Mouse (Mus musculus): Measurements from ENCODE around the gene Palm.

Gene Palm

DNA sequence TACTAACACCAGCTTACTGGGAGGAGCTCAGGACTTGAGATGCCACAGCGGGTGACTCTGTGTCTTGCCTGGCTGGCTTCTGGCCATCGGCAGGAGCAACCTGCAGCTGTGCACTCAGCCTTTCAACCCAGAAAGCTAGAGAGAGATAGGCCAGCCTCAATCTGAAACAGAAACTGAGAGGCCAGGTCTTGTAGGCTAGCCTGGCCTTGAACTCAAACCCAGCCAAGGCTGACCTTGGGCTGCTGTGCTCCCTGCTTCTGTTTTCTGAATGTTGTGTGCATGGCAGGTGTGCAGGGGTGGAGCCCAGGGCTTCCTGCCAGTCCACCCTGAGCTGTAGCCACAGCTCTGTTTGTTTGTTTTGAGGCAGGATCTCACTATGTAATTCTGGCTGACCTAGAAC is 20.2 kb upstream of the Palm start:
- DNase-seq, result no peak

DNA sequence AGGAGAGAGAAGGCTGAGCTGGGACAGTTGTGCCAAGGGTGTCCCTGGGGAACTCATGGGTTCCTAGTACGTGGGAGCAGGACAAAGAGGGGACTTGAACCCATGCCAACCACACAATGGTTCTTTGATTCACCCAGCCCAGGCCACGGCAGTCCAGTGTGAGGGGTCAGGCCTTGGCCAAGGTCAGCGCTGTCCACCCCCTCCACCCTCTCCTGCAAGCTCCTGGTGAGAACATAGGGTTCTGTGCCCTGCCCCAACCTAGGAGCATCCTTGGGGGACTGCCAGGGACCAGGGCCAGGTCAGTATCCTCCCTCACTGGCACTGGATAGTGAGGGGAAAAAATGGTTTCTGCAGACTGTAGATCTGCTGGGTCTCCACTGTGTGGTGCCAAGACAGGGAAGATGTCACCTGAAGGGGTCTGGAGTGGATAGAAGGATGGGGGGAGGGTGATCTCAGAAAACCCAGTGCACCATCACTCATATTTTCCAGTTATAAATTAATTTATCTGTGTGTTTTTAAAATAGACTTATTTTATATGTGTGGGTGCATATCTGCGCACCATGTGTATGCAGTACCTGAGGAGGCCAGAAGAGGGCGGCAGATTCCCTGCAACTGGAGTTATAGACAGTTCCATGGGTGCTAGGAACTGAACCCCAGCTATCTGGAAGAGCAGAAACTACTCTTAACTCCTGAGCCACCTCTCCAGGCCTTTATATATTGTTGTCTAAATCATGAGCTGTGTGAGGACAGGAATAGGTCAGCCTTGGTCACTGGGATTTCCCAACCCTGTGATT is 18.7 kb upstream of the Palm start:
- no peak for DNase-seq

GRCm38 (mm10) chr10:79777103-79777531 is 16.3 kb upstream of the Palm start, which contains the start of gene Fstl3:
Gene Fstl3 (plus strand): TSS chr10:79777272.
- no peak for DNase-seq

- DNase-seq, result peak; percentile 59
Observed at GRCm38 (mm10) chr10:79778006-79778405, 15.4 kb upstream of the Palm start.

GRCm38 (mm10) chr10:79779193-79779592 is 14.2 kb upstream of the Palm start:
- DNase-seq, result no peak

DNA sequence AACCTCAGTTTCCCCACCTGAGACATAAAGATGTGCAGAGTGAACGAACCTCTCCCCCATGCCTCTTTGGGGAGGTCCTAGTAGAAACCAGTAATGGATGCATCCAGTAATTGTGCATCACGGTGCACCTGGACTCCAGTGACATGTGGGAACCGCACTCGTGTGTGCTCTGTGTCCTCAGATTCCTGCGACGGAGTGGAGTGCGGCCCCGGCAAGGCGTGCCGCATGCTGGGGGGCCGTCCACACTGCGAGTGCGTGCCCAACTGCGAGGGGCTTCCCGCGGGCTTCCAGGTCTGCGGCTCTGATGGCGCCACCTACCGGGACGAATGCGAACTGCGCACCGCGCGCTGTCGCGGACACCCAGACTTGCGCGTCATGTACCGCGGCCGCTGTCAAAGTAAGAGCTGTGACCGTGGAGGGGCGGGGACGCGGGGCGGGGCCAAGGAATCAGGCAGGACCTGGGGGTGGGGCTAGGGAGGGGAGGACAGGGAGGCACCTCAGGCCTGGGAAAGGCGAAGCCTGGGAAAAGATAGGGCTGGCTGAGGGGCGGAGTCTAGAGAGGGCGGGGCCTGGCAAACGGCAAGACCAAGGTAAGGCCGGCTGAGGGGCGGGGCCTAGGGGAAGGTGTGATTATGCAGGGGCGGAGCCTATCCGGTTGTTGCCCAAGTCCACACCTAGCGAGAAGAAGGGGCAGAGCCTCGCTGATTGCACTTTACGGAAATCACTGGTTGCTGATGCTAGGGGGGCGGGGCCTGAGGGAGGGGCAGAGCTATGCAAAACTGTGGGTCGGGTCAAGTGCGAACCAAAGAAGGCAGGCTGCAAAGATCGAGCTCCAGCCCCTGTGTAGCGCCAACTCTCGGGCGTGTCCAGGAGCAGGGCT is 13.3 kb upstream of the Palm start:
- peak; percentile 98 for DNase-seq

GRCm38 (mm10) chr10:79780664-79781015 is 12.7 kb upstream of the Palm start:
- peak; percentile 65 for DNase-seq

- DNase-seq, result no peak
Observed at GRCm38 (mm10) chr10:79781139-79781538, 12.2 kb upstream of the Palm start.

- no peak for DNase-seq
Observed at GRCm38 (mm10) chr10:79781956-79782355, 11.4 kb upstream of the Palm start.

- DNase-seq, result no peak
Observed at GRCm38 (mm10) chr10:79783050-79783449, 10.3 kb upstream of the Palm start.

DNA sequence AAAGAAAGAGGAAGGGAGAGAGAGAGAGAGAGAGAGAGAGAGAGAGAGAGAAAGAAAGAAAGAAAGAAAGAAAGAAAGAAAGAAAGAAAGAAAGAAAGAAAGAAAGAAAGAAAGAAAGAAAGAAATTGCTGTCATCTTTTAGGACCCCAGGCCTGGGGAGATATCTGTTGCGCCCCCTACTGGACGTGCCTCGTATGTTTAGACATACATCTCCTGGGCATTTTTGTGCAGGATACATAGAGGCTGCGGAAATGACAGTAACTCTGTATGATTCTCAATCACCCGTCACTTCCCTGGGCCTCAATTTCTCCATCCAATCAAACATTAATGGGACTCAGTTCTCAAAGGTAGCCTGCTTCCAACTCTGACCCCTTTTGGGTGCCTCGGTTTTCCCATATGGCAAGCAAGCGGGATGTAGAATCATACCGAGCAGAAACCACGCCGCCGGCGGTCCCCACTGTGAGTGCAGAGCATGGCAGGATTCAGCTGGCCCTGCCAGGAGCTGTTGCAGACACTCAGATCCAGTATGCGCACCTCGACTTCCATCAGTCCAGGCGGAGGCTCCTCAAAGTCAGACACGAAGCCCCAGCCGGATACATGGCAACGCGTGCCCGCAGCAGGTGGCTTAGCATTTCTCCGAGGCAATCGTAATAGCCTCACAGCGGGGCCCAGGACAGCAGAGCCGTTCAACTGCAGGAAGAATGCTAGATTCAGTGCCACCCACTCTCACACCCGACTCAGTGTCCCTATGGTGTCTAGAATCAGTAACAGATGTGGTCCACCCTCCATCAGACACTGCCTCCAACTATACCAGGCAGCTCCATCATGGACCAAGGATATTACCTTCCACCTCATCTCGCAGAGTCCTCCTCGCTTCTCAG is 9.2 kb upstream of the Palm start:
- DNase-seq, result peak; percentile 66

DNA sequence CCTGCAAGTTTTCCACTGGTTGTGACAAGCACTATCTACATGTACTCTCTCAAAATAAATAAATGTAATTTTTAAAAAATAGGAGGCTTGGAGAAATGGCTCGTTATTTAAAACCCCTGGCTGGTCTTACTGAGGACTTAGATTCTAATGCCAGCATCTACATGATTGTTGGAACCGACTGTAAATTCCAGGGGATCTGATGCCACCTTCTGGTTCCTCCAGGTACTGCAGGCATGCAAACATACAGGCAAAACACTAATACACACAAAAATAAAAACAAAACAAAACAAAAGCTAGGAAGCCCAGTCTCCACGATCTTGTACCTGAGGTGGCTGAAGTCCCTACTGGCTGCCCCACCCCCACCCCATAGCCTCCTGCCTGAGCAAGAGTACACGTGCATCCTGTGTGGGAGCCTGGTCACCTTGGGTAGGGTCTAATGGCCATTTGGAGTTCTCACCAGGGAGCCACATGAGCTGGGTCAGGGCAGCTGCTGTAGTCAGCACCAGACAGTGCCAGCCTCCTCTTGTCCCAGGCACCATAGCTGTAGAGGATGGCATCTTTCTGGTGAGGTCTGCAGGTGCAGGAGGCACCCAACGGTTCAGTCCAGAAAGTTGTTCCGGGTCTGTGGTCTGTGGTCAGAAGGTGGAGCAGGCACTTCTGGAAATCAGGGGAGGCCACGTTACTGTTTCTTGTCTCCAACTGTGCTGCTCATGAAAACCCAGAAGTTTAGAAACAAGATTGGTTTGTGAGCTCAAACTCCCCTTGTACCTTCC is 4.8 kb upstream of the Palm start:
- peak; percentile 92 for DNase-seq

DNA sequence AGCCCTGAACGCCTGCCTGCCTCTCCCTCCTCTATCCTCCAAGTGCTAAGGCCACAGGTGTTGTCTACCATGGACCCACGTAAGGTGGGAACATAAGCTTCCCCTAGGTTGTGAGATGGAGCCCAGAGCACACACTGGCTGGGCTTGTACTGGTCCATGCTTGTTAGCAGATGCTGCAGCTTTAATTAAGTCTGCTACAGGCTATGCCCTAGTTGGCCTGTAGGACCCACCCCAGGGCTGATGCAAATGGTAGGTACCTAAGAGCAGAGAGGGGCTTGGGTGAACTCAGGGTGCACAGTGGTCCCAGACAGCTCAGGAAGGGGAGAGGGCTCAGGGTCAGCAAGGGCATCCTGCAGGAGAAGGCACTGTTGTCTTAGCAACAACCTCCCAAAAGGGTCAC is 3.8 kb upstream of the Palm start:
- DNase-seq, result no peak

DNA sequence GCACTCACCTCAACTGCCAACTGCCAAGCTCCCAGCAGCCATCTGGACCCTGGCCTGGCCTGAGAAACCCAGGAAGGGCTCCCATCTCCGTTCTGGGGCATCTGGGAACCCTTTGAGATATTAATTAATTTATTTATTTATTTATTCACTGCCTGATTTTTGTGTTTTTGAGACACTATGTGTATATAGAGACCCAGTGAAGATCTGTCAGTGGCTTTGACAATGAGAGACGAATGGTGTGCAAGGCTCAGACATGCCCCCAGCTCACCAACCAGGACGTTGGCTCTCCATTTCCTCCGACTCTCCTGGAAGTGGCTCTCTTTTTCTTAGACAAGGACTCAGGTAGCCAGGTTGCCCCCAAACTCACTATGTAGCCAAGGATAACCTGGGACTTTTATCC is 2.5 kb upstream of the Palm start, which contains the start of gene Prss57:
Gene Prss57, minus strand, starts transcription at position 101 of the 400 bp plus-strand sequence.
- no peak for DNase-seq

DNA sequence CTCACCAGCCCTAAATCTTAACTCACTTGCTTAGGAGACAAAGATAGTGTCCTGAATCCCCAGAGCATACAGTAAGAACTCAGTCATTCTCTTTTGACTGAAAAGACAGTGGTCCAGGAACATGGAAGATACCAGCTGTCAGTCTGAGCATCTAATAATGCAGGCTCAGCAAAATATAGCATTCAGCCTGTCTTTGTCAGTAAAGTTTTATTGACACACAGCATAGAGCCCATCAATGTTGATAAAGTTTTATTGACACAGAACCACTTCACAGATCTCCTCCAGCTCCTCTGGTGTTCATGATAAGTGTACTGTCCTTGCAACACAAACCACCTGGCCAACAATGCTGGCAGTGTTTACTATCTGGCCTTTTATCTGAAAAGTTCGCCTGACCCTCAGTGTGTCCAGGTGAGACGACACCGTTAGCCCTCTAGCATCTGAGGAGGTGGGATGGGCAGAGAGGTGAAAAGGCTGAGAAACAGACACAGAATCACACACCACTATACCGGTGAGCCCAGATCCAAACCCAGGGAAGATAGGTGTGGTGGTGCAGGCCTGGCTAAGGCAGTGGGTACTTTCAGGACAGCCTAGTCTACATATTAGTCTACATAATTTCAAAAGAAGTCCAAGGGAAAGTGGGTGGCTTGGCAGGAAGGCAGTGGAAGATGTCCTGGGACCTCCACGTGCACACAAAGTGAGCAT is 882 bp upstream of the Palm start:
- DNase-seq, result no peak

DNA sequence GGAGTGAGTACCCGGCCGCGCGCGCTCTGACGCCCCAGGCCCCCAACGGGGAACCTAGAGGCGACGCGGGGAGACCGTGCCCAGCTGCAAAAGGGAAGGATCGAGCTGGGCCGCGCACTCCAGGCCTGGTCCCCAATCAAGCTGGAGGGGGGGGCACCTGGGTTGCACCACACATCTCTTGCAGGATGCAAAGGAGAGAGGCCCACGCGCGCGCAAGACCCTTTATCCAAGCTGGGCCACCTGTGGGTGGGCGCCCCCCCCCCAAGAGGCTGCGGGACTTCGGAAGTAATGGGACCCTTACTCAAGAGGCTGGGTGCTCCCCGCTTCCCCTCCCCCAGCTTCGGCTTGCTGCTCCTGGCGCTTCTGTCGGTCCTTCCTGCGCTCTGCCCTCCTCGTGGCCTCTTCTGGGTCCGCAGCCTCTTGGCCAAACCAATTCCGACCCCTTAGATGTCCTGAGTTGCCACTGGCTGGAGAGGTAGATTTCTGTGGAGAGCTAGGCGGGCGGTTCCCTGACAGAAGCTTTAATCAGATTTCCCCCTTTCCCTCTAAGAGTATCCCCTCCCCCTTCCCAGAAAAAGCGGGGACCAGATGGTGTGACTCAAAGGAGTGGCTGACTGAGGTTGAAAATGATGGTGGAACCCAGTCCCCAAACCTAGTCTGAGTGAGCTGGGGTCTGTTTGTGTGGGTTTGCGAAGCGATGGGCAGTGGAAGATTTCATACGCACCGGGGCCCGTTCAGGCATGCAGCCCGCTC is 542 bp downstream of the Palm start:
- DNase-seq, result peak; percentile 57

DNA sequence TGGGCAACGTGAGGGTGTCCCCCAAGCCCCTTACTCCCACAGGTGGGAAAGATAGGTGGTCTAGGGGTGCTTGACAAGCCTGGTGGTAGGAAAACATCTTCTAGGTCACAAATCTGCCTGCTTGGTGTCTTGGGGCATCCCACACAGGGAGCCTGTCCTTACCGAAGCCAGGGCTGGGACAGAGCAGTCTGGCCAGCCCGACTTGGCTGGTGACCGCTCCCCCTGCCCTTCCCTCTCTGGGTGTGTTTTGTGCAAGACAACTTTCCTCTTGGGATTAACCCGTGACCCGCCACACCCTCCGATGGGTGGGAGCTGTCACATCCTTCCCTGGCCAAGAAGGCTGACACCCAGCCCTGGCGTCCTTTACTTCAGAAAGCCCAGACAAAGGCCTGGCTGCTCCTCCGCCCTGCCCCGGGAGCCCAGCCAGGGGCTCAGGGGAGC is 1.1 kb downstream of the Palm start:
- DNase-seq, result no peak

DNA sequence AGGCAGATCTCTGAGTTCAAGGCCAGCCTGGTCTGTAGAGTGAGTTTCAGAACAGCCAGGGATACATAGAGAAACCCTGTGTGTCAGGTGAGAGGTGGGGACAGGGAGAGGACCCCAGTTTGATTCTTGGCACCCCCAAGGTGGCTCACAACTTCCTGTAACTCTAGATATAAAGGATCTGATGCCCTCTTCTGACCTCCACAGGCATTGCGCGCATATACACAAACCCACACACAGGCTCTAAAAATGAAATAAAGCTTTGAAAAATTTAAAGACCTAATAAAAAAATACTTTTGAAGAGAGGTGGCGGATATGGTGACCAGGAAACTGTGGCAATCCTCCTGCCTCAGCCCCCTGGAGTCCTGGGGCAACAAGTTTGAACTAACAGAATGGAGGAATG is 2.5 kb downstream of the Palm start:
- no peak for DNase-seq

- DNase-seq, result no peak
Observed at GRCm38 (mm10) chr10:79797326-79797725, 4.0 kb downstream of the Palm start.

DNA sequence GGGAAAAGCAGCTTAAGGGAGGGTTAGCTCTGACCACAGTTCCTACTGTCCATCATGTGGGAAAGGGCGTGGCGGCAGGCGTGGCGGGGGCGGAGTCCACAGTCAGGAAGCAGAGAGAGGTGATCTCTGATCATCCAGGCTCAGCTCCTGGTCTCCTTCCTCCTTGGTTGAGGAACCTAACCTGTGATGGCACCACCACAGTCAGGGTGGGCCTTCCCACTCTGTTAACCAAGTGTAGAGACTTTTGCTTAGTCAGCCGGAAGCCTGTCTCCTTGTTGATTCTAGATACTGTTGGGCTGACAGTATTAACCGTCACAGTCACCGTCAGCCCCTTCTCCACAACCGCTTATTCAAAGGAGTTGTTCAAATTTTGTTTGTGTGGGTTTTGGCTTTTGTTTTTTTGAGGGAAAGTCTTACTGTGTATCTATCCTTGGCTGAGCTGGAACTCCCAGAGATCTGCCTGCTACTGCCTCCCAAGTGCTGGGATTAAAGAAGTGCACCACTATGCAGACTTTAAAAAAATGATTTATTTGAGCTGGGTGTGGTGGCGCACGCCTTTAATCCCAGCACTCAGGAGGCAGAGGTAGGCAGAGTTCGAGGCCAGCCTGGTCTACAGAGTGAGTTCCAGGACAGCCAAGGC is 5.0 kb downstream of the Palm start:
- no peak for DNase-seq

All from right cerebral cortex, postnatal 4 days (tissue).